Mouse (Mus musculus): Measurements from ENCODE around the gene Slc26a3.

DNA sequence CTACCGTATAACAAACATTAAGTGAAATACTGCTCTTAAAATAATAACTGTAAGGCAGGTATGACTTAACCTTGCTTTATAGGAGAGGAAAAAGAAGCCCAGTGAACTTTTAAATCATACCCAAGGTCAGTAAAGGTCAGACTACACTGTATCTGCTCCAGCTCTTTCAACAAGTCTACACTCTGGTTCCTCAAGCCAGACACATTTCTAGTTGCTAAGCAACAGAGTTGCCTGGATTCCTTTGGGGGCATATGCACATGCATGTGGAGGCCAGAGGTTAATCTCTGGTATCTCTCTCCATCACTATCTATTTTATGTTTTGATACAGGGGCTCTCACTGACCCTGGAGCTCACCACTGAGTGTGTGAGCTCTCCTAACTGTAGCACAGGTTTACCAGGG lies 21.6 kb upstream of the Slc26a3 start:
- TF ChIP-seq CTCF (IDR thresholded peaks at IDR 0.05; ENCODE audit: extremely low read depth, insufficient read length, insufficient replicate concordance, low read depth, low read length) (no peak), POLR2A (IDR thresholded peaks at IDR 0.05; ENCODE audit: low read depth, low read length) (no peak)
